Mouse (Mus musculus) G1E (cell line): Measurements from ENCODE around the gene Hhipl2.

ENCODE experiments used
- CTCF ChIP-seq: IDR thresholded peaks from 2 replicates; pipeline ENCODE4 v1.5.1; 2012; ENCODE audit warnings: low read depth, low read length, inconsistent platforms, mixed read lengths
- POLR2AphosphoS5 ChIP-seq: IDR thresholded peaks from 2 replicates; pipeline ENCODE4 v1.6.1; 2012; ENCODE audit warnings: low read depth, low read length, inconsistent platforms; ENCODE audit not compliant: insufficient replicate concordance

DNA sequence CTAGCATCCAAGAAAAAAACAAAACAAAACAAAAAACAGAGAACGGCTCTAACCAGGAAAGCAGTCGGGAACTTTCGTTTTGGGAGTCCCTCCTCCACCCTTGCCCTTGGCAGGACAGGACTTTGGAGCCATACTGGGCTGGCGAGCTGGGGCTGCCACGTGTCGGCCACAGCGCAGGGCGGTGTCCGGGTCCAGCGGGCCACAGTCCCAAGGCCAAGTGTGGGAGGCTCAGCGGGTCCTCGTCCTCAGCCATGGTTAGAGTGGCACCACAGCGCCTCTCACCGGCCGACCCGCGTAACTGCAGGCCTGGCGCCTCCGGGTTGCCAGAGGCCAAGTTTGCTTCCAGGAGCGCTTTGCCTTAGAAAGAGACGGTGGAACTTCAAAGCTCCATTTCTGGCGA lies 21.0 kb downstream of the Hhipl2 start:
- TF ChIP-seq CTCF (no peak), POLR2AphosphoS5 (no peak)
